Mouse (Mus musculus): ENCODE results near the gene Igf2bp1.
"Not testable (repeated sequence)": the region's sequence is repeated elsewhere in the genome, so short reads cannot be mapped to it uniquely, and the experiment has no call there.

Gene Igf2bp1

GRCm38 (mm10) chr11:95957407-95957806, 48.3 kb downstream of the Igf2bp1 start:
- DNase-seq: no peak

- no peak for DNase-seq
Observed at GRCm38 (mm10) chr11:95953313-95953712, 52.4 kb downstream of the Igf2bp1 start.

- DNase-seq: no peak
Observed at GRCm38 (mm10) chr11:95945838-95946472, 59.8 kb downstream of the Igf2bp1 start.

GRCm38 (mm10) chr11:95939828-95940507, 65.8 kb downstream of the Igf2bp1 start:
- no peak for DNase-seq

GRCm38 (mm10) chr11:95936409-95936808, 69.3 kb downstream of the Igf2bp1 start:
- no peak for DNase-seq

- DNase-seq: not testable (repeated sequence)
Observed at GRCm38 (mm10) chr11:95932168-95932567, 73.6 kb downstream of the Igf2bp1 start.

GRCm38 (mm10) chr11:95926398-95926797, 79.3 kb downstream of the Igf2bp1 start:
- DNase-seq: no peak

GRCm38 (mm10) chr11:95925976-95926375, 79.8 kb downstream of the Igf2bp1 start:
- no peak for DNase-seq

- DNase-seq: no peak
Observed at GRCm38 (mm10) chr11:95924215-95924614, 81.5 kb downstream of the Igf2bp1 start.

GRCm38 (mm10) chr11:95923477-95923876, 82.3 kb downstream of the Igf2bp1 start:
- not testable (repeated sequence) for DNase-seq

GRCm38 (mm10) chr11:95921991-95922621, 83.6 kb downstream of the Igf2bp1 start:
- no peak for DNase-seq

- no peak for DNase-seq
Observed at GRCm38 (mm10) chr11:95916426-95916825, 89.3 kb downstream of the Igf2bp1 start.

- DNase-seq: peak; percentile 6 to 14
Observed at GRCm38 (mm10) chr11:95915006-95915710, 90.6 kb downstream of the Igf2bp1 start.

GRCm38 (mm10) chr11:95914571-95914991, 91.2 kb downstream of the Igf2bp1 start, which contains the start of gene B4galnt2:
B4galnt2 (minus strand) TSS chr11:95914891.
- DNase-seq: peak in 1 of 2 experiments; percentile 5

GRCm38 (mm10) chr11:95913959-95914566, 91.7 kb downstream of the Igf2bp1 start:
- DNase-seq: no peak

GRCm38 (mm10) chr11:95911579-95911978, 94.2 kb downstream of the Igf2bp1 start:
- DNase-seq: no peak

- no peak for DNase-seq
Observed at GRCm38 (mm10) chr11:95907805-95908524, 97.8 kb downstream of the Igf2bp1 start.
